Mouse (Mus musculus) lung, postnatal 0 days (tissue): ENCODE measurements around the gene Gm28048. TPM values are rescaled to one million over a fixed set of nuclear protein-coding genes. Genes with fewer than 3 reads are reported as not detected.

ENCODE experiments used
- ATAC-seq: fragments of 200-750 bp; cut with Nextera tagmentation; 2 replicates; pipeline ENCODE4 v1.8.0; 2017; ENCODE audit warnings: moderate library complexity
- DNase-seq: peaks from one replicate; pipeline ENCODE4 v3.0.0-alpha.2; 2016; ENCODE audit warnings: low spot score
- H3K27ac ChIP-seq: fragments of 300-500 bp; sonication (generic); 2 replicates; pipeline ENCODE4 v1.5.1; 2014; ENCODE audit warnings: antibody characterized with exemption, mild to moderate bottlenecking, low read length, mixed read lengths
- H3K27me3 ChIP-seq: fragments of 300-500 bp; sonication (generic); replicated peaks from 2 replicates; pipeline ENCODE4 v1.6.1; 2014; ENCODE audit warnings: low read length, mixed read lengths; ENCODE audit not compliant: insufficient read depth
- H3K36me3 ChIP-seq: fragments of 300-500 bp; sonication (generic); 2 replicates; pipeline ENCODE4 v1.6.1; 2014; ENCODE audit warnings: low read length, mixed read lengths; ENCODE audit not compliant: insufficient read depth
- H3K4me1 ChIP-seq: fragments of 300-500 bp; sonication (generic); 2 replicates; pipeline ENCODE4 v1.6.1; 2014; ENCODE audit warnings: antibody characterized with exemption, low read depth, low read length, mixed read lengths; ENCODE audit not compliant: insufficient read depth
- H3K4me2 ChIP-seq: fragments of 300-500 bp; sonication (generic); replicated peaks from 2 replicates; pipeline ENCODE4 v1.6.1; 2014; ENCODE audit warnings: low read depth, mild to moderate bottlenecking, low read length, moderate library complexity, mixed read lengths
- H3K4me3 ChIP-seq: fragments of 300-500 bp; sonication (generic); 2 replicates; pipeline ENCODE4 v1.5.1; 2014; ENCODE audit warnings: low read depth, low read length
- H3K9ac ChIP-seq: fragments of 300-500 bp; sonication (generic); replicated peaks from 2 replicates; pipeline ENCODE4 v1.6.1; 2014; ENCODE audit warnings: low read depth, mild to moderate bottlenecking
- H3K9me3 ChIP-seq: fragments of 300-500 bp; sonication (generic); 2 replicates; pipeline ENCODE4 v1.6.1; 2016; ENCODE audit warnings: low read length, mixed read lengths
- CTCF ChIP-seq: IDR thresholded peaks from 2 replicates; pipeline ENCODE4 v1.5.1; 2016; ENCODE audit warnings: antibody characterized with exemption, mild to moderate bottlenecking
- EP300 ChIP-seq: IDR thresholded peaks from 2 replicates; pipeline ENCODE4 v1.6.1; 2016; ENCODE audit warnings: antibody characterized with exemption, mild to moderate bottlenecking, control low read depth
- WGBS: fragments of 180-500 bp; shearing (Covaris S2); extraction: QIAGEN DNeasy Blood & Tissue Kit; methylation state at CpG from one replicate; pipeline ENCODE4 v1.1.7; 2014; 5-methylcytosine and 5-hydroxymethylcytosine counted together
- polyA plus RNA-seq: library from polyadenylated mRNA; unstranded; fragments of >200 nt; fragmentation: Nextera tagmentation; extraction: Ambion mirVana; gene quantifications from 2 replicates; pipeline ENCODE4 v1.2.1, GENCODE M21; 2015

Gm28048 gene
- polyA plus RNA-seq, 1 experiment from 2014 or later: 26.1 TPM

GRCm38 (mm10) chr11:22859301-22859632 lies 122.6 kb downstream of the Gm28048 start:
- Histone ChIP-seq H3K27ac (peak overlapping the region; percentile 98), H3K4me1 (0 out of 2 replicates have a peak, but pooled peaks cover 6% of the 10 kb centered on the region), H3K9me3 (no peaks in the 10 kb centered on the region), H3K27me3 (no peaks in the 10 kb centered on the region), H3K9ac (peak overlapping the region; percentile 85), H3K36me3 (no peaks in the 10 kb centered on the region), H3K4me2 (peak overlapping the region; percentile 87), H3K4me3 (peak overlapping the region; percentile 87)
- no peak; the same call in 1 of the 2 replicates for TF ChIP-seq CTCF
- no peak for TF ChIP-seq EP300
- DNase-seq: no peak
- 0% methylated on average over 17 of the region's 41 CpGs for WGBS
- peak; percentile 53 for ATAC-seq

- WGBS: 3% methylated on average over 48 of the region's 50 CpGs
- TF ChIP-seq CTCF (peak; percentile 21; the same call in 1 of the 2 replicates), EP300 (no peak)
- Histone ChIP-seq H3K27me3 (no peaks in the 10 kb centered on the region), H3K36me3 (no peaks in the 10 kb centered on the region), H3K9me3 (no peaks in the 10 kb centered on the region), H3K9ac (peak overlapping the region; percentile 85), H3K4me1 (0 out of 2 replicates have a peak, but pooled peaks cover 6% of the 10 kb centered on the region), H3K4me2 (peak overlapping the region; percentile 87), H3K27ac (peak overlapping the region; percentile 98), H3K4me3 (peak overlapping the region; percentile 87)
- ATAC-seq: peak; percentile 36
- DNase-seq: peak; percentile 58
Observed at GRCm38 (mm10) chr11:22858441-22859300, 123.2 kb downstream of the Gm28048 start.

- Histone ChIP-seq H3K27ac (peak overlapping the region; percentile 98), H3K9me3 (no peaks in the 10 kb centered on the region), H3K9ac (peak overlapping the region; percentile 85), H3K4me1 (peaks cover 11% of the 10 kb centered on the region; the same call in 1 of the 2 replicates), H3K4me2 (peak overlapping the region; percentile 87), H3K36me3 (no peaks in the 10 kb centered on the region), H3K27me3 (no peaks in the 10 kb centered on the region), H3K4me3 (peak overlapping the region; percentile 87)
- WGBS: 15% methylated on average over 25 of the region's 25 CpGs
- DNase-seq: no peak
- ATAC-seq: no peak
- TF ChIP-seq EP300 (no peak), CTCF (no peak)
Observed at GRCm38 (mm10) chr11:22857705-22858440, 124.0 kb downstream of the Gm28048 start.

GRCm38 (mm10) chr11:22857106-22857704 lies 124.7 kb downstream of the Gm28048 start:
- Histone ChIP-seq H3K36me3 (no peaks in the 10 kb centered on the region), H3K27ac (0 out of 2 replicates have a peak overlapping the region, but pooled peaks have one; percentile 98), H3K27me3 (no peaks in the 10 kb centered on the region), H3K4me2 (peak overlapping the region; percentile 87), H3K9ac (no peak overlapping the region), H3K4me3 (peak overlapping the region; percentile 87), H3K9me3 (no peaks in the 10 kb centered on the region), H3K4me1 (peaks cover 16% of the 10 kb centered on the region; the same call in 1 of the 2 replicates)
- TF ChIP-seq EP300: no peak
- TF ChIP-seq CTCF: no peak
- WGBS: 75% methylated on average over 5 of the region's 5 CpGs
- ATAC-seq: no peak
- no peak for DNase-seq

GRCm38 (mm10) chr11:22856371-22856965 lies 125.4 kb downstream of the Gm28048 start:
- no peak for ATAC-seq
- Histone ChIP-seq H3K27me3 (no peaks in the 10 kb centered on the region), H3K27ac (no peak overlapping the region), H3K9me3 (no peaks in the 10 kb centered on the region), H3K4me2 (no peak overlapping the region), H3K4me3 (no peak overlapping the region), H3K9ac (no peak overlapping the region), H3K36me3 (no peaks in the 10 kb centered on the region), H3K4me1 (peaks cover 16% of the 10 kb centered on the region; the same call in 1 of the 2 replicates)
- DNase-seq: peak; percentile 69
- 44% methylated on average over 3 of the region's 3 CpGs for WGBS
- no peak for TF ChIP-seq CTCF
- TF ChIP-seq EP300: 0 out of 2 replicates have a peak, but pooled peaks have one; percentile 23
